Mouse (Mus musculus): ENCODE results near the gene Mrpl45. TPM values are rescaled to one million over a fixed set of nuclear protein-coding genes. Genes with fewer than 3 reads are reported as not detected.

The Mrpl45 gene
- total RNA-seq, 1 experiment from 2014 or later = 10.2 TPM

- ATAC-seq (ENCODE audit: extremely low read depth, insufficient number of reproducible peaks, low FRiP score, poor library complexity, severe bottlenecking) = no peak
Observed at GRCm38 (mm10) chr11:97352935-97353597, 37.5 kb downstream of the Mrpl45 start.

GRCm38 (mm10) chr11:97354646-97355045 is 39.1 kb downstream of the Mrpl45 start:
- ATAC-seq (ENCODE audit: extremely low read depth, insufficient number of reproducible peaks, low FRiP score, poor library complexity, severe bottlenecking) = no peak

GRCm38 (mm10) chr11:97355247-97355646 is 39.7 kb downstream of the Mrpl45 start:
- no peak for ATAC-seq (ENCODE audit: extremely low read depth, insufficient number of reproducible peaks, low FRiP score, poor library complexity, severe bottlenecking)

- peak; percentile 64 for ATAC-seq (ENCODE audit: extremely low read depth, insufficient number of reproducible peaks, low FRiP score, poor library complexity, severe bottlenecking)
Observed at GRCm38 (mm10) chr11:97357663-97358062, 42.1 kb downstream of the Mrpl45 start.

DNA sequence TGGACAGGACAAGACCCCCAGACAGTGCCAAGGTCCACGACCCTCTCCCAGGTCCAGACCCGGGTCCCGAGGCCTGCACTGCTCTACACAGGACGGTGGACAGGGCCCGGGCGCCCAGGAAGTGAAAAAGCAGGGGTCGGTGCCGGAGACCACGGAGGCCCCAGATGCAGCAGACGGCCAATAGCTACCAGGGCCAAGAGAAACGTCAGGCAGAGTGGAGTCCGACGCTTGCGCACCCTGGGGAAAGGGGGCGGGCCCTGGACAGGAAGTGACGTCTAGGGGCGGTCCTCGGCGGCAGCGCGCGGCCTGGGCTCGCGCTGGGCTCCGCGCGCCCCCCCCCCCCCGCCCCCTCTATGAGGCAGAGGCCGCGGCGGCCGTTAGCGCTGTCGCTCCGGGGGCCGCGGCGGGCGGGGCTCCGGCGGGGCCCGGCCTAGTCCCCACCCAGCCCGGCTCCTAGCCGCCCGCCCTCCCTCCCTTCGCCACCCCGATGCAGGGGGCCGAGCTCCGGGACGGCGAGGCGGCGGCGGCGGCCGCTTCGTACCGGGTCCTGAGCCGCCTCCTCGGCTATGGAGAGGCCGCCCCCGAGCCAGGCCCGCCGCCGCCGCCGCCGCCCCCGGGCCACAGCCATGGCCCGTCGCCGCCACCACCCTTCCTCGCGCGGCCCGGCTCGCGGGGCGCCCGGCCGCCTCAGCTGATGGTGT is 46.6 kb downstream of the Mrpl45 start, which contains the start of gene Socs7:
Gene Socs7 (plus strand): TSS at position 604 of the 701 bp plus-strand sequence.
- ATAC-seq (ENCODE audit: extremely low read depth, insufficient number of reproducible peaks, low FRiP score, poor library complexity, severe bottlenecking) = peak; percentile 90

GRCm38 (mm10) chr11:97362649-97362942 is 47.1 kb downstream of the Mrpl45 start:
- ATAC-seq (ENCODE audit: extremely low read depth, insufficient number of reproducible peaks, low FRiP score, poor library complexity, severe bottlenecking) = no peak

DNA sequence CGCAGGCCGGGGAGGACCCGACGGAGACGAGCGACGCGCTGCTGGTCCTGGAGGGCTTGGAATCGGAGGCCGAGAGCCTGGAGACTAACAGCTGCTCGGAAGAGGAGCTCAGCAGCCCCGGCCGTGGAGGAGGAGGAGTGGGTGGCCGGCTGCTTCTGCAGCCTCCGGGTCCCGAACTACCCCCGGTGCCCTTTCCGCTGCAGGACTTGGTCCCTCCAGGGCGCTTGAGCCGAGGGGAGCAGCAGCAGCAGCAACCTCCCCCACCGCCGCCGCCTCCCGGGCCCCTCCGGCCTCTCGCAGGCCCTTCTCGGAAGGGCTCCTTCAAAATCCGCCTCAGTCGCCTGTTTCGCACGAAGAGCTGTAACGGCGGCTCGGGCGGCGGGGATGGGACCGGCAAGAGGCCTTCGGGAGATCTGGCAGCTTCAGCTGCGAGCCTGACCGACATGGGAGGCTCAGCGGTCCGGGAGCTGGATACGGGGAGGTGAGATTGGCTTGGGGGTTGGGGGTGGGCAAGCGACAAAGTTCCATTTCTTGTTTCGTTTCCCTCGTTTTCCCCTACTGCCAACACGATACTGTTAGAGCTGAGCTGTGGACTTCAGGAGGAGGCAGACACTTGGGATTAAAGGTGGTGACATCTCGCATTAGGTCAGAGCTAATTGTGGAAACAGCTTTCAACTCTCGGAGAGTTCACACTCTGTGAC is 47.6 kb downstream of the Mrpl45 start:
- ATAC-seq (ENCODE audit: extremely low read depth, insufficient number of reproducible peaks, low FRiP score, poor library complexity, severe bottlenecking) = 0 out of 2 replicates have a peak, but pooled peaks have one; percentile 4

DNA sequence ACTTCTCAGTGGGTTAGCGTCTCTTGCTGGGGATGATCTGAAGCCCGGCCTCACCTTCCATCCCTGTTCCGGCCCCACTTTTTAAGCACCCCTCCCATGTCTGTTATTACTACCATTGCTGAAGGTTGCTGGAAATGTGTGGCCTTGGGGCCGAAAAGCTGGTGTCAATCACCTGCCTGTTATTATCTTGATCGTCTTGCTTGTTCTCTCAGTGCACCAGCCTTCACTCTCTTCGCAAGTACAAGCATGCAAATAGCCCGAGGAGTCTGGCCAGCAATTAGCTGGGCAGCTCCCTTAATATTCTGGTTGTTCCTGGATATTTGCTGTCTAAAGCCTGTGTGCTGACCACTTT is 48.1 kb downstream of the Mrpl45 start:
- ATAC-seq (ENCODE audit: extremely low read depth, insufficient number of reproducible peaks, low FRiP score, poor library complexity, severe bottlenecking) = no peak

DNA sequence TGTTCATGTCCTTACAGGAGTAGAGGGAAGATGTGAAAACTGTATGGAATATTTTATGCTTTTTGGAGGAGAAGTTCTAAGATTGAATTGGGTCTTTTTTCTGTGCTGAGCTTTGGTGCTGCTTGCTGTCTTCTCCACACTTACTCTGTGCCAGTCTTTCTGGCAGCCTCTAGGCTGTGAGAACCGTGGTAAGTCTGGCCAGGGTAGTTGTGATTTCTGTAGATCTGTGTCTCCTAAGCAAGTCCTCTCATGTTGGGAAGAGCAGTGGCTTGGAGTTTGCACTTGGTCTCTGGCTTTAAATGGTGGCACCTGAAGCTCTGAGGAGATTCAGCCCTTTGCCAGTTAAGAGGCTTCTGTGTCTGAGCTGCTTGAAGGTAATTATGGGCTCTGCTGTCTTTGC is 50.0 kb downstream of the Mrpl45 start:
- ATAC-seq (ENCODE audit: extremely low read depth, insufficient number of reproducible peaks, low FRiP score, poor library complexity, severe bottlenecking) = no peak

DNA sequence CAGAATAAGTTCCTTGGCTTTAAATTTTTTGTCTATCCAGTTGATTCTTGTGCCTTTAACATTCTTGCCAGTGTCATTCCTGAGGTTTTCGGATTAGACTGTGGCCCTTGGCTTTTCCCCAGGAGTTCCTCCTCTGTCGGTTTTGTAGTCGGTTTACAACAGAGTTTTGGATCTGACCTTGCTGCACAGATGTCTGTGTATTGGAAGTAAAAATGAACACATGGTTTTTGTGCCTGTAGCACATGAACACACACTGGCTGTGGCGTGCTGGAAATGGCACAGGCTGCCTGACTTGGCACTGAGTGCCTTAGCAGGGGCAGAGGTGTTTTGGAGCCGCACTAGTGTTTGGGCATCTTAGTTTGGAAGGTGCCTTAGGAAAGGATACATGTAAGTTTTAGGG is 53.0 kb downstream of the Mrpl45 start:
- no peak for ATAC-seq (ENCODE audit: extremely low read depth, insufficient number of reproducible peaks, low FRiP score, poor library complexity, severe bottlenecking)

DNA sequence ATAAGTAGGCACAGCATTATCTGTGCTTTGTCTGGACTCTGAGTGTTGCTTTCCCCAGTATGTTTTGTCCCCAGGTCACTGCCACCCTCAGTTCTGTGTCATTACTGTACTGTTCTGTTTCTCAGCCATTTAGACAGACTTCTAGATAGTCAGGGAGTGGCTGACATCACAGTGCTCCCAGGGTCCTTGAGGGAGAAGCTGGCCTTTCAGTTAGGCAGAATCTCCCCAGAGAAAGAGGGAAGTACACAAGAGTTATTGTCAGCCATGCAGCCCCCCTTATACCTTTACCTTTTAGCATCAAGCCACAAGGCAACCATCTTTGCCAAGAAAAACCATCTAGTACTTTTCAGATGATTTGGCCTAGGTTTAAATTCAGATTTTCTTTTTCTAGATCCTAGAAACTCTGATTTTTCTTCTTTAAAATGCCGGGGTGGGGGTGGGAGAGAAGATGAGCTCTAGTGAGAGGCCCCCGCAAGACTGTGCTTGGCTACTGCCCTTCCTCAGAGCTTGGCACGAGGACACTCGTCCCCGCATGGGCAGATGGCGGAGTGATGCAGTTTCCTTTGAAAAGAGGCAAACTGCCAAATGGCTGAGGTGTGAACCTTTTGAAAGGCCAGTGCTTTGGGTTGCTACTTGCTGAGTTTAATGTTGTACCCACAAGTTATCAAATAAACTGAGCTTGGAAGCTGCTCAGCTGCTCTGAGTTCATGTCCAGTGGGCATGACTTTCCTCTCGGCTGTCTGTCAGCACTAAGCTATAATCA is 55.0 kb downstream of the Mrpl45 start:
- ATAC-seq (ENCODE audit: extremely low read depth, insufficient number of reproducible peaks, low FRiP score, poor library complexity, severe bottlenecking) = no peak

- ATAC-seq (ENCODE audit: extremely low read depth, insufficient number of reproducible peaks, low FRiP score, poor library complexity, severe bottlenecking) = no peak
Observed at GRCm38 (mm10) chr11:97372159-97372864, 56.8 kb downstream of the Mrpl45 start.

DNA sequence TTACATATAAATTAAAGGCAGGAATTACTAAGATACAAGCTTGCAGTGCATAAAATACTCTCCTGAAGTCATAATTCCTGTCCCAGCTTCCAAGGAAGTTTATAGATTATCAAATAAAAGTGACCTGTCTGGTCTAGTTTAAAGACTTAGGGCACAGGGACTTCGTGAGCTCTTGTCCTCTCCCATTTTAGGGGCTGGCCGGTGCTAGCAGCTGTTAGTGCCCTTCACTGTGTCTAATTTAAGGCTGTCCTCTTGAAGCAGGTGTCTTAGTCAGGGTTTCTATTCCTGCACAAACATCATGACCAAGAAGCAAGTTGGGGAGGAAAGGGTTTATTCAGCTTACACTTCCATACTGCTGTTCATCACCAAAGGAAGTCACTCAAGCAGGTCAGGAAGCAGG is 57.9 kb downstream of the Mrpl45 start:
- ATAC-seq (ENCODE audit: extremely low read depth, insufficient number of reproducible peaks, low FRiP score, poor library complexity, severe bottlenecking) = no peak

Other genes starting within 250 kb of the Mrpl45 start
- gene Tbx21, start 200.4 kb upstream of the Mrpl45 start, total RNA-seq (2017) = 1.3 and 1.4 TPM in 2 replicates
- 11.3 and 13.2 TPM in 2 replicates for gene Tbkbp1, start 164.2 kb upstream of the Mrpl45 start, total RNA-seq (2017)
- 149 and 179 TPM in 2 replicates for gene Kpnb1, start 127.8 kb upstream of the Mrpl45 start, total RNA-seq (2017)
- gene Npepps, start 35.1 kb upstream of the Mrpl45 start, total RNA-seq (2017) = 51.1 and 52.1 TPM in 2 replicates
- 0.12 TPM in 1 of 2 replicates, not detected in the other for gene Gpr179, start 36.4 kb downstream of the Mrpl45 start, total RNA-seq (2017)
- gene Socs7, start 46.8 kb downstream of the Mrpl45 start, total RNA-seq (2017) = 12.8 and 13.6 TPM in 2 replicates
- 8.8 and 10.5 TPM in 2 replicates for gene Arhgap23, start 99.8 kb downstream of the Mrpl45 start, total RNA-seq (2017)
- 0.23 TPM in 1 of 2 replicates, not detected in the other for gene 4933428G20Rik, start 184.6 kb downstream of the Mrpl45 start, total RNA-seq (2017)